25 mouse cellular contexts compared by ENCODE assay signal in the genomic region with DNA sequence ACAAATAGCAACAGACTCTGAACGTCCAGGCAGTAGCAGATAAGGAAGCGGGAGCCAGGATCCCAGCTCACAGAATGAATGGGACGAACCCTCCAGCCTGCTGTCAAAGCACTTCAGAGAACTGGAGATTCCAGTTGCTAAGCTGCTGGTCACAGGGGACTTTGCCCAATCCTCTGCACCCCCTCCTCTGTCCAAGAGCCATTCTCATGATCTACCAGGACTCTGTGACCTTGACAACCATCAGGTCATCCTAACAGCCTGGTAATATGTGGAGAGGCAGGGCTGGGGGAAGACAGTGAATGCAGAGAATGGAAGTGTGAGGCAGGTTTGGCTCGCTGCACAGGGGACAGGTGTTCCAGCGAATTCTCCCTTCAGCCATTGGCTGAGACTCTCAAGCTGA.
DNase-seq lines count a peak whose midpoint lies in the region; ATAC-seq lines count a peak whose summit lies in the region.
"Had no signal": no experiment of that assay in that cellular context is flagged by ENCODE, and none has a peak within 500 bp of the region (broad histone marks: within the 10 kb centered on the region; RNA-seq: fewer than 3 reads in every experiment).

No protein-coding gene starts in this region.

- ATAC-seq in heart, embryonic 15.5 days (replicated peaks; ENCODE audit: insufficient number of reproducible peaks, insufficient read depth, low FRiP score, low read depth): 0 out of 2 replicates have a peak, but pooled peaks have one; percentile 26
- 0 out of 2 replicates have a peak, but pooled peaks have one; percentile 40 for ATAC-seq in hindbrain, embryonic 15.5 days (ENCODE audit: low FRiP score, low read depth)
- no peak for ATAC-seq in hindbrain, embryonic 11.5 days (ENCODE audit: low FRiP score)
- ATAC-seq: forebrain, embryonic 13.5 days; lung, postnatal 0 days had no signal

- peaks cover 3% of the 10 kb centered on the region; the same call in 1 of the 2 replicates for H3K36me3 ChIP-seq in heart, embryonic 10.5 days
- H3K36me3 ChIP-seq in heart, embryonic 15.5 days: no peaks in the 10 kb centered on the region
- H3K36me3 ChIP-seq in hindbrain, embryonic 15.5 days: no peaks in the 10 kb centered on the region
- no peaks in the 10 kb centered on the region for H3K36me3 ChIP-seq in hindbrain, embryonic 11.5 days (ENCODE audit: control insufficient read depth, insufficient read depth, low read length)
- H3K36me3 ChIP-seq: limb, embryonic 10.5 days; limb, embryonic 15.5 days; liver, embryonic 13.5 days had no signal

- no peaks in the 10 kb centered on the region for H3K27me3 ChIP-seq in heart, embryonic 10.5 days (ENCODE audit: insufficient read depth, poor library complexity, severe bottlenecking)
- H3K27me3 ChIP-seq in heart, embryonic 15.5 days: no peaks in the 10 kb centered on the region
- no peaks in the 10 kb centered on the region for H3K27me3 ChIP-seq in hindbrain, embryonic 15.5 days
- H3K27me3 ChIP-seq in hindbrain, embryonic 11.5 days (ENCODE audit: control insufficient read depth, insufficient read depth, low read length): no peaks in the 10 kb centered on the region
- H3K27me3 ChIP-seq: CH12.LX; forebrain, embryonic 13.5 days; limb, embryonic 15.5 days; liver, embryonic 13.5 days; megakaryocyte, embryonic 14.5 days had no signal

- intact Hi-C loops in heart, postnatal 25 days (cut with DNase I): no loop called here
- intact Hi-C loops in heart, postnatal 10 days (cut with DNase I): no loop called here

- H3K27ac ChIP-seq in heart, embryonic 10.5 days: peak overlapping the region; percentile 80
- peak overlapping the region; percentile 43 for H3K27ac ChIP-seq in heart, embryonic 15.5 days
- H3K27ac ChIP-seq in hindbrain, embryonic 15.5 days (replicated peaks): 0 out of 2 replicates have a peak overlapping the region, but pooled peaks have one; percentile 1
- no peak overlapping the region for H3K27ac ChIP-seq in hindbrain, embryonic 11.5 days (ENCODE audit: low read depth, low read length)
- H3K27ac ChIP-seq: forebrain, embryonic 13.5 days; limb, embryonic 10.5 days; limb, embryonic 15.5 days; liver, embryonic 13.5 days had no signal

- H3K9me3 ChIP-seq in heart, embryonic 10.5 days: peaks cover 3% of the 10 kb centered on the region; the same call in 1 of the 2 replicates
- 0 out of 2 replicates have a peak, but pooled peaks cover 4% of the 10 kb centered on the region for H3K9me3 ChIP-seq in heart, embryonic 15.5 days (replicated peaks)
- no peaks in the 10 kb centered on the region for H3K9me3 ChIP-seq in hindbrain, embryonic 15.5 days
- no peaks in the 10 kb centered on the region for H3K9me3 ChIP-seq in hindbrain, embryonic 11.5 days (ENCODE audit: control insufficient read depth, low read length)
- H3K9me3 ChIP-seq: limb, embryonic 10.5 days; limb, embryonic 15.5 days had no signal

- peaks cover 41% of the 10 kb centered on the region for H3K4me1 ChIP-seq in heart, embryonic 10.5 days
- H3K4me1 ChIP-seq in heart, embryonic 15.5 days (replicated peaks): peaks cover 25% of the 10 kb centered on the region
- peaks cover 12% of the 10 kb centered on the region for H3K4me1 ChIP-seq in hindbrain, embryonic 15.5 days (replicated peaks)
- H3K4me1 ChIP-seq in hindbrain, embryonic 11.5 days (replicated peaks; ENCODE audit: control insufficient read depth, insufficient read depth, low read length): no peaks in the 10 kb centered on the region
- H3K4me1 ChIP-seq: limb, embryonic 15.5 days; liver, embryonic 13.5 days; megakaryocyte, embryonic 14.5 days had no signal

- no peak overlapping the region for H3K4me2 ChIP-seq in heart, embryonic 15.5 days
- no peak overlapping the region for H3K4me2 ChIP-seq in hindbrain, embryonic 15.5 days
- no peak overlapping the region for H3K4me2 ChIP-seq in hindbrain, embryonic 11.5 days (replicated peaks; ENCODE audit: low read depth, low read length)
- H3K4me2 ChIP-seq: forebrain, embryonic 13.5 days; limb, embryonic 15.5 days; liver, embryonic 13.5 days had no signal

- H3K9ac ChIP-seq in heart, embryonic 15.5 days: no peak overlapping the region
- no peak overlapping the region for H3K9ac ChIP-seq in hindbrain, embryonic 15.5 days
- H3K9ac ChIP-seq in hindbrain, embryonic 11.5 days (ENCODE audit: low read depth, low read length): no peak overlapping the region
- H3K9ac ChIP-seq: forebrain, embryonic 13.5 days; limb, embryonic 15.5 days; liver, embryonic 13.5 days had no signal

- DNase-seq in heart, embryonic 10.5 days (ENCODE audit: low spot score): no peak
- DNase-seq in heart, postnatal 25 days (ENCODE audit: low spot score): no peak
- DNase-seq in heart, postnatal 10 days: no peak
- no peak for DNase-seq in hindbrain, embryonic 11.5 days (ENCODE audit: low spot score)
- DNase-seq in MN1 (ENCODE audit: low spot score): peak; percentile 29
- DNase-seq in retina, postnatal 1 day: no peak
- DNase-seq: adrenal gland, adult 8-10 months; cerebellum, adult 9-10 months; cerebellum, postnatal 36 days; gastrocnemius, postnatal 10 days; kidney, adult 11 months; kidney, postnatal 14 days; layer of hippocampus, adult 9-11 months; liver, embryonic 13.5 days; lung, adult 18-20 months; lung, postnatal 4 days; right cerebral cortex, postnatal 14 days had no signal

- no peak overlapping the region; the same call in 1 of the 2 replicates for H3K4me3 ChIP-seq in heart, embryonic 10.5 days
- H3K4me3 ChIP-seq in heart, embryonic 15.5 days: no peak overlapping the region
- H3K4me3 ChIP-seq in hindbrain, embryonic 15.5 days: no peak overlapping the region
- no peak overlapping the region for H3K4me3 ChIP-seq in hindbrain, embryonic 11.5 days (ENCODE audit: low read depth, low read length)
- H3K4me3 ChIP-seq: forebrain, embryonic 13.5 days; limb, embryonic 10.5 days; limb, embryonic 15.5 days; liver, embryonic 13.5 days; megakaryocyte, embryonic 14.5 days had no signal

- 33% methylated on average over 5 of the region's 5 CpGs for WGBS in heart, embryonic 10.5 days
- WGBS in heart, embryonic 15.5 days: 36% methylated on average over 5 of the region's 5 CpGs
- WGBS in hindbrain, embryonic 15.5 days: 64% methylated on average over 5 of the region's 5 CpGs
- WGBS in hindbrain, embryonic 11.5 days: 71% methylated on average over 5 of the region's 5 CpGs
